Mouse (Mus musculus) activated CD4-positive, CD25-positive, alpha-beta regulatory T cell, adult 9 weeks (primary cell): ENCODE measurements around the gene Zfp592. TPM values are rescaled to one million over a fixed set of nuclear protein-coding genes. Genes with fewer than 3 reads are reported as not detected.

Experiments used
- polyA plus RNA-seq: library from polyadenylated mRNA; unstranded; fragments of 100-300 nt; shearing (Covaris generic); gene quantifications from one replicate; pipeline ENCODE4 v1.2.1, GENCODE M21; 2017

Zfp592 gene
- 18.7 TPM for polyA plus RNA-seq

GRCm38 (mm10) chr7:80992980-80993833 is at the start of gene Zfp592:
Zfp592 (plus strand) TSS chr7:80993681.

GRCm38 (mm10) chr7:80947445-80948350 is 45.8 kb upstream of the Zfp592 start, which contains the start of gene Sec11a:
Sec11a (minus strand) TSS chr7:80947780.

DNA sequence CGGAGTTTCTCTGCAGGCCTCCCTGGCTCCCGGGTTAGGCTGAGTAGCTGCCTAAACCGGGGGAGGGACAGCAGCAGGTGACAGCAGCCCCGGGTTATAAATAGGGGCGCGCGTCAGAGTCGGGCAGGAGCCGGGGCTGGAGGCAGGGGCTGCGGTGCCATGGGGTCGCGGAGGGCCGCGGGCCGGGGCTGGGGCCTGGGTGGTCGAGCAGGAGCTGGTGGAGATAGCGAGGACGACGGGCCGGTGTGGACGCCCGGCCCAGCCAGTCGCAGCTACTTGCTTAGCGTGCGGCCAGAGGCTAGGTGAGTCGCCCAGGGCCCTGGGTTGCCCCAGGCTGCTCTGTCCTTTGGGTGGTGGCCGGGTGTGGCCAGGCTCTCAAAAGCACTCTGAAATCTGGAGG is 64.0 kb downstream of the Zfp592 start, which contains the start of gene Alpk3:
Gene Alpk3 (plus strand): TSS at position 130 of the 400 bp plus-strand sequence.

Other genes starting within 250 kb of the Zfp592 start
- 305 TPM for gene Iqgap1, start 167.7 kb upstream of the Zfp592 start, polyA plus RNA-seq
- 3.1 TPM for gene Zscan2, start 132.8 kb upstream of the Zfp592 start, polyA plus RNA-seq
- gene Wdr73, start 92.4 kb upstream of the Zfp592 start, polyA plus RNA-seq, result 39.2 TPM
- gene Nmb, start 88.6 kb upstream of the Zfp592 start, polyA plus RNA-seq, result 52.9 TPM
- 350 TPM for gene Sec11a, start 45.9 kb upstream of the Zfp592 start, polyA plus RNA-seq
- not detected for gene Alpk3, start 63.9 kb downstream of the Zfp592 start, polyA plus RNA-seq
- not detected for gene Slc28a1, start 121.1 kb downstream of the Zfp592 start, polyA plus RNA-seq
- 1.1 TPM for gene Pde8a, start 219.9 kb downstream of the Zfp592 start, polyA plus RNA-seq